Mouse (Mus musculus) right cerebral cortex, postnatal 36 days (tissue): ENCODE measurements at regions not wholly inside any gene's neighbourhood (a gene's known extent, or its start where the extent isn't known, plus 50 kb on each side); places are given as distances from the start of the nearest gene placed in this dataset.

Experiments
- DNase-seq, 2 experiments: peaks; one replicate each; pipeline ENCODE4 v3.0.0; 2022; ENCODE audit warnings: low spot score in 2 of 2, mixed read lengths in 1 of 2

DNA sequence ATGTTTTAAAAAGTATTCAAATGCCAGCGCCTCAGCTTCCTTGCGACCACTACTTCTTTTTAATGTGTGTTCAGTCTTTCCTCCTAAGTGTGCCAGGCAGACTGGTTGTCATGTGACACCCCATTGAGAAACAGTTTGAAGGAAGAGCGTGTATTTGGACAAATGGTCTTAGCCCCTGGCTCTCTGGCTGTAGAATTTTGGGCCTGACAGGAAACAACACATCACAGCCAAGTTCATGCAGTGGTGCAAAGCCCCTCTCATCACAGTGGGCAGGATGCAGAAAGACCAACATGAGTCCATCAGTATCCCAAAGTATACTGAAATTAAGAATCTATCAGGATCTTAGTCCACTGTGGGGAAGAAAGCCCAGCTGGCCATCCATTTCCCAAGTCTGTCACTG is 605.6 kb upstream of the Intu start:
- DNase-seq = no peak

- no peak for DNase-seq
These were observed 602.7 kb upstream of the Intu start for GRCm38 (mm10) chr3:39928421-39928820.

DNA sequence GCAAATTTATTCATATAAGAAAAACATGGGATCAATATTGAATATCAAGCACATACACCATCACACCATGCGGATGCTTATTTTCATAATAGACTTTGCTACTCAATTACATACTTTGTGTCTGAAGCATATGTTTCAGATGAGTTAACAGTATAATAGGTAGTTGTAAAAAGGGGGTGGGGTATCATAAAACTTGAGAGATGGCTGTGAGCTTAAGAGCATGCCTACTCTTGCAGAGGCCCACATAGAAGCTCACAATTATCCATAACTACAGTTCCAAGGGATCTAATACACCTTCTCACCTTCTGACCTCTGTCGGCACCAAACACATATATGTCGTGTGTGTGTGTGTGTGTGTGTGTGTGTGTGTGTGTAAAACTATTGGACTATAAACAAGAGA is 597.7 kb upstream of the Intu start:
- no peak for DNase-seq

DNA sequence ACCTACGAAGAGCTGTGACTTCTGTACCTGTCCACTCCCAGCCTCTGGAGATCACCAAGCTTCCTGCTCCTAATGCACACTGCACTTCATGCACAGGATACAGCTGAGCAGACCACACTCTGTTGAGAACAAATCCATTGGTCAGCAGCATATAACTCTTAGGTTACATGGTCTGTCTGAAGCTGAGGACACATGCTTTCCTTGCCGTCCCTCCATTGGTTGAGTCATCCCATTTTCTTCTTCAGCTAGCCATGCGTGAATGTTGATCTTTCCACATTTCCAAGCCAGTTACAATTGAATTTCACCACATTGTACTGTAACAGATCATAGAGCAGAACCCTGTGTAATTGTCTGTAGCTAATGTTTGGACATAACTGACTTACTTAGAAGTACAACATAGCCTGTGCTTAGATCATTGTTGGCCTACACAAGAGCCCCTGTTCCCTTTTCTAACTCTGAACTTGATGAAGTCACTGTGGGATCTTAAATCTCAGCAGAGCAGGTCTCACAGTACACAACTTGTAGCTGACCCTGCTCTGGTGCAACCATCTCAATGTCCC is 593.3 kb upstream of the Intu start:
- DNase-seq = no peak

DNA sequence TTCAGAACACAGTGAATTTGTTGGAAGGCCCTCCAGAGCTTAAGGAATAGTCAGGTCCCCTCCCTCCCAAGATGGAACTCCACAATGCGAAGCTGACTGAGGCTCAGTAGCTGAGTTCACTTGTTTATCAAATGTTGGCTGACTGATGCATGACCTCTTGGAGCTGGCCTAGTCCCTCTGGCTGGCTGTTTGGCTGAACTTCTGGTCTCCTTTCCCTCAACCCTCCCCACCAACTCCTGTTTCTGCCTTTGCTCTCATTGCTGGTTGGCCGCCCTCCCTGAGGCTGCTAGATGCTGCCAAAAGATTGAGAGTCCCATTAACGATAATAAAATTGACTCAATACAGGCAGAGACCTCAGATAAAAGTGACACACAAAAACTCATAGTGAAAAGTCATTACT is 586.5 kb upstream of the Intu start:
- DNase-seq = no peak

- DNase-seq = no peak
These were observed 579.0 kb upstream of the Intu start for GRCm38 (mm10) chr3:39952103-39952502.

DNA sequence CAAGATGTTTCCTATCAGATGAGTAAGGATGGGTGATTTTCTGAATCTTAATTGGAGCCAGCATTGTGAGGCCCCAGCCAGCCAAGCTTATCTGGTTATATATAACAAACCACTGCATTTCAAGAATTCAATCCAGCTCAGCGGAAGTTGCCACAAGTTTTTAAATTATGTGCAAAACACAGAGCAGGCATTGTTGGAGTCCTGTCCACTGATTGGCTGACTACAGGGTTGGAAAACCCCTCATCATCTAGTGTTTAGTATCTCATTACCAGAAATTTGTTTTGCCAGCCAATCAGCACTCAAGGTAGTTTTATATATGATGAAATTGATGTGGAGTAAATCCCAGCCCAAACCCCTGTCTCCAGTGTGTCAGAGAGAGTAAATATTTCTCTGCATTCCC is 578.5 kb upstream of the Intu start:
- DNase-seq = no peak

DNA sequence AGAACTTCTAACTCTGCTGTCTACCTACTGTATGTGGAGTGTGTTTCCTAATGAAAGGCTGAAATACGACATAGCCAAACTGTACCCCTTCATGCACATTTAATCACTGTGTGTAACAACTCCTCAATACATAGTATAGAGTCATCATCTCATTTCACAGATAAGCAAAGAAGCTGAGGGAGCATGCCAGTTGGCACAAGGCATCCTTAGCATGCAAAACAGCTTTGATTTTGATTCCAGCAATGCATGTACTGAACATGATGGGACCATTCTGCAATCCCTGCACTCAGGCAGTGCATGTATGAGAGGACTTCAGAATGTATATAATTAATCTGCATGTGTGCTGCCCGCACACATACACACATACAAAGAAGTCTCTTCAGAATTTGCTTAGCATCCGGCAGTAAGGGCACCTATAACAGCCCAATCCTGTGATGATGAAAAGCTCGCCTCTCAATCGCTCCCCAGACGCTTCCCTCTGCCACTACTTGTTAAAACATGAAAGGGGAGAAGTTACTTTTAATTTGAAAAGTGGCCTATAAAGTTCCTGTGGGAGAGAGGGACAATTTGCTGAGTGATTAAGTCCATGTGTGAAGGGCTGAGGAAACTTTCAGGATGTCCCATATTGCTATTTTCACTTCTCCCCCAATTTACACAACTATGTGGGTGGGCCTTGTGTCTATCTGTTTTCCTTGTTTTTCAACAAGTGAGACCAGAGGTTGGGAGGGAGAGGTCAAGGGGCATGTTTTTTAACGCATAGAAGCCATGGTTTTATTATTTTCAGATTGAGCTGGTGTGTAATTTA is 569.0 kb upstream of the Intu start:
- DNase-seq = no peak

- no peak for DNase-seq
These were observed 565.7 kb upstream of the Intu start for GRCm38 (mm10) chr3:39965431-39965830.

DNA sequence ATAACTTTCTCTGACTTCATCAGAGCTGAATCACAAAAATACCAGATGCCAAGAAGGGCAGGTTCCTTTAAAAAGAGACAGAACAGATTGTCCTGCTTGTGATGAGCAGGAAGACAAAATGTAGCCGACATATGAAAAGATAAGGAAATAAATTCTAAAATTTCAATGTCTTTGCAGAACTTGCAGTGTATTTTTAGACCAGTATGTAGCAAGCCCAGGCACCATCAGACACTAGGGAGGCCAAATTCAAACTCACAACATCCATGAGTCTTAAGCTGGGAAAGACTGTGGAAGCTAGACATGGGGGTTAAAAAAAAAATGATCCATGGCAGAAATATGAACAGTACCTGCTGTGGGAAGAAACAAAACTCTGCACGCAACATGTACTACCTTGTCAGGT is 564.7 kb upstream of the Intu start:
- no peak for DNase-seq

DNA sequence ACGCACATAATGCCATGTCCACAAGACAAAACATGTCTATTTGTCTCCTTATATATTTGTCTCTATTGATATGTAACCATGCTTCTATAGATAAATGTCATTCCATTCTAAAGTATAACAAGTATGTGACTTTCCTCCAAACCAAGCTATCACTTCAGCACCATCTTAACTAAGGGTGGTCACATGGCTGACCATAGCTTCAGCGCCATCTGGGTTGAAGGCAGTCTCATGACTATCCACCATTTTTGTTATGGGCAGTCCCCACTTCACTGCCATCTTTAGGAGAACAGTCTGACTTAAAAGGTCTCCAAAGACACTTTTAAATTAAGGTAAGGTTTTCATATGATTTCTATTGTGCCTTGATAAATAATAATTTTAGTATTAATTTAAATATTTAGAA is 554.1 kb upstream of the Intu start:
- DNase-seq = no peak

DNA sequence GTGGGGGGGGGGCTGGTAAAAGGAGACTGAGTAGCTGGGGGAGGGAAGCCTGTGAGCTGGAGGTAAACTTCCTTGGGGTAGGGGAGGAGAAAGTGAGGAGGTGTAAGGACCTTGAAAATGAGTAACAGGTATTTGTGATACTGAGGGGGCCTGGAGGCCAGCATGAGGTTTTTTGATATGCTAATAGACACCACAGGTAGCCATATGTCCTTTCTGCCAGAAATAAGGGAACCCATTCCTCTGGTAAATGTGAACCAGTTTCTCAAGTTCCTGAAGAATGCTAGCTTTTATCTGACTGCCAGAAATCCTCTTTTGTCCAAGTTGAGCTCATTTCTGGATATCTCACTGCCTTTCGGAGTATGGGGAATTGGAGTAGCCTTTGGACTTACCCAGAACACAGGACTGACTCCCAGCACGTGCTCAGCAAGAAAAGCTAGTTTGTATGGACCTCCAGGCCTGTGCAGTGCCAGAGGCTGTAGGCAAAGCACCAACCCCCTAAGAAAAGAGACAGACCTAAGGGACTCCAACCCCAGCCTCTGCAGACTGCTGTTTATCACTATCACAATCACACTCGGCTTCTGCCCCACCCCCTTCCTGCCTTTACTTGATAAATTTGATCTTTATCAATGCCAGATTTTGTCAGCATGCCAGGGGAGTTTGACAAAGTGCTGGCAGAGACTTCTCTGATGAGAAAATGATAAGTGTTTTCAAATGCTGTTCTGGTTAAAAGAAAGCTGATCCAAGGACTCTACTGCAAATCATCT is 552.0 kb upstream of the Intu start:
- no peak for DNase-seq

GRCm38 (mm10) chr3:39982656-39983055 is 548.4 kb upstream of the Intu start:
- no peak for DNase-seq

- no peak for DNase-seq
These were observed 543.4 kb upstream of the Intu start for GRCm38 (mm10) chr3:39987710-39988109.

DNA sequence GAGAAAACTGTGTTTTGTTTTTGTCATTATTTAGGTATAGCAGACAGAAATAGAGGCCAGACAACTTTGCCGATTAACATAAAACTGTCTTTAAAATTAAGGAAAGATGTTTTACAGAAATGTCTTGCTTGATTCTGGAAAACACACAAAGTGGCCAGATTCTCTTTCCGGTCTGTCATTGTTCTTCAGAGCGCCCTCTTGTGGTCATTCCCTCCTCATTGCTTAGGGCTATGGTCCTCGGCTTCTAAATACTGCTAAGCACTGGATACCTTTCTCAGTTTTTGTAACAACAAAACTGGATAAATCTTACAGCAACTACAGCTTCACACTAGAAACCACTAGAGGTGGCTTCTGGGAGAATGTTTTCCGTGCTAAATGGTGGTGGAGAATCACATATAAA is 532.5 kb upstream of the Intu start:
- peak; percentile 12 to 39 for DNase-seq

DNA sequence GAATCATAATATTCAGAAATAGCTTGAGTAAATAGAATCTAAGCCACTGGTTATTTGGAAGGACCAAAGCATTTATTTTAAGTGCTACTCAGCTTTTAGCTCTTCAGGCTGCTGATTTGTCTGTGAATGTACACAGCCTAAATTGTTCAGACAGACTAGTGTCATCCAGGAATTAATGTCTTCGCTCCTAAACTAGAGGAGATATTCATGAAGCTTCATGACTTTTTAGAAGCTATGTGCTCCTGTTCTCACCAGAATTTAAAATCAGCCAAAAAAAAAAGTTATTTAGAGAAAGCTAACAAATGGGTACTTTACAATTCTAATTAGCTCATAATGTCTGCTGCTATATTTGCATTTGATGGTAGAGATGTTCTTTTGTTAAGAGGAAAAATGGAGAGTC is 531.2 kb upstream of the Intu start:
- DNase-seq = no peak

- DNase-seq = no peak
These were observed 528.2 kb upstream of the Intu start for GRCm38 (mm10) chr3:40002838-40003237.

- no peak for DNase-seq
These were observed 521.0 kb upstream of the Intu start for GRCm38 (mm10) chr3:40010051-40010450.

DNA sequence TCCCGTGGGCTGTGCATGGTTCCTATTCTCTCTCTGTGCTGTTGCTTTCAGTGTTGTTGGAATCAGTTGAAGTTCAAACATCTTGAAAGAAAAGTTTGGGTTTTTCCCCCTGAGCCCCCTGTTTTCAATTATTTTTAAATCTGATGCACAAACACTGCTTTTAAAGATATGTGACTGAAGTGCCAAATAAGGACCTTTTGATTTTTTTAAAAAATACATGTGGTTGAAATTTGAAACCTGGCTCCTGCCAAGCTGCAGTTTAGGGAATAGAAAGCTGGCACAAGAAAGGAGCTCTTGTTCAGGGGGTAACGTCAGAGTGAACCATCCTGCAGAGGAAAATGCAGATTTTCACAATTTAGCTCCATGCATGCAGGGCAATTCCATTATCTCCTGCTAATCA is 509.4 kb upstream of the Intu start:
- DNase-seq = no peak

- no peak for DNase-seq
These were observed 503.4 kb upstream of the Intu start for GRCm38 (mm10) chr3:40027713-40028112.

DNA sequence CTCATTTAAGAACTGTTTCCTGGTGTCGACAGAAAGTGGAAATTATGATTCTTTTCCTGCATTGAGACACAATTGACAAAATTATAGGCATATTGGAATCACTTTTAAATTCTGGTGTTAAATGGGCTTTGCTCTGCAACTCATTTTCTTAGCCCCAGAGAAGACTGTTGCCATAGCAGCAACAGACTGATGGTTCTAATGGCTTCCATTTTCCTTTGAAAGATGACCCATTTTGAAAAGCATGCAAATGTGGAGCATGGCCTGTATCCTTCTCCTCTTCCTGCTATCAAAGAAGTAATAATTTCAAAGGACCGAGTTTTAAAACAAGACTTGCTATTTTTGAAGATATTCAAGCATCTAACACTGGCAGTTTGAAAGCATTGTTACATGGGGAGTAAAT is 494.9 kb upstream of the Intu start:
- DNase-seq = no peak

- no peak for DNase-seq
These were observed 481.4 kb upstream of the Intu start for GRCm38 (mm10) chr3:40049721-40050120.

DNA sequence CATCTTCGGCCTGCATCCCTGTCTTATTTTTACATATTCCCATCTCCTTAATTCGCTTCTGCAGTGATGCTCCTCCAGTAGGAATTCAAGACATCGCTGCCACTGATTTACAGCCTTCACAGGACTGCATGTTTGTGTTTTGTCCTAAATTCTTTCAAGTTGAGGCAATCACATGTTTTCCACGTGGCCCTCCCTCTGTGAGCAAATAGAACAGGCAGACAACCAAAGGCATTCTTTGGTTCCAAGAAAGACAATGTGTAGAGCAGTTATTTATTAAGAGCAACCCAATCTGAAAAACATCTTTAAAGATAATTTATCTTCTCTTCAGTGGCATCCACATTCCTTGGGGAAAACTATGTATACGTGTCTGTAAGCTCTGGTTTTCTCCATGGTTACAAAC is 472.8 kb upstream of the Intu start:
- no peak for DNase-seq
